Mouse (Mus musculus): Measurements from ENCODE around the gene Ltb4r1. TPM values are rescaled to one million over a fixed set of nuclear protein-coding genes. Genes with fewer than 3 reads are reported as not detected.
A peak's percentile ranks its signal among the peaks of the same experiment; 100 is the strongest.

Gene Ltb4r1
- polyA plus RNA-seq, 1 experiment: 6.5 TPM

- peak; percentile 49 for DNase-seq
- no peak overlapping the region for H3K4me3 ChIP-seq (replicated peaks; ENCODE audit: extremely low read depth, low read depth, low read length)
Observed at GRCm38 (mm10) chr14:55763166-55763565, 2.6 kb upstream of the Ltb4r1 start.

GRCm38 (mm10) chr14:55767519-55768414, 2.0 kb downstream of the Ltb4r1 start:
- WGBS: 13% methylated on average over 52 of the region's 52 CpGs
- peak; percentile 63 for DNase-seq
- Histone ChIP-seq H3K4me3 (replicated peaks; ENCODE audit: extremely low read depth, low read depth, low read length) (peak overlapping the region; percentile 15), H3K4me1 (ENCODE audit: control insufficient read depth, insufficient read depth, low read length) (peaks cover 7% of the 10 kb centered on the region; the same call in 1 of the 2 replicates)
- TF ChIP-seq POLR2A (IDR thresholded peaks at IDR 0.05; ENCODE audit: borderline replicate concordance, extremely low read depth, low read depth, low read length) (no peak), CTCF (IDR thresholded peaks at IDR 0.05; ENCODE audit: insufficient read depth, low read length) (0 out of 2 replicates have a peak, but pooled peaks have one; percentile 9)

More at GRCm38 (mm10) chr14:55763166-55763565, 2.6 kb upstream of the Ltb4r1 start:
- WGBS: 28% methylated on average over 7 of the region's 7 CpGs
- H3K4me1 ChIP-seq (ENCODE audit: control insufficient read depth, insufficient read depth, low read length): peaks cover 11% of the 10 kb centered on the region; the same call in 1 of the 2 replicates
- TF ChIP-seq CTCF (IDR thresholded peaks at IDR 0.05; ENCODE audit: insufficient read depth, low read length) (no peak), POLR2A (IDR thresholded peaks at IDR 0.05; ENCODE audit: borderline replicate concordance, extremely low read depth, low read depth, low read length) (no peak)

GRCm38 (mm10) chr14:55768555-55768954, 2.8 kb downstream of the Ltb4r1 start:
- DNase-seq: no peak
- Histone ChIP-seq H3K4me3 (replicated peaks; ENCODE audit: extremely low read depth, low read depth, low read length) (no peak overlapping the region), H3K4me1 (ENCODE audit: control insufficient read depth, insufficient read depth, low read length) (peaks cover 5% of the 10 kb centered on the region; the same call in 1 of the 2 replicates)
- 64% methylated on average over 6 of the region's 6 CpGs for WGBS
- TF ChIP-seq POLR2A (IDR thresholded peaks at IDR 0.05; ENCODE audit: borderline replicate concordance, extremely low read depth, low read depth, low read length): no peak
- no peak for TF ChIP-seq CTCF (IDR thresholded peaks at IDR 0.05; ENCODE audit: insufficient read depth, low read length)

- WGBS: 84% methylated on average over 16 of the region's 16 CpGs
Observed at GRCm38 (mm10) chr14:55769087-55769703, 3.4 kb downstream of the Ltb4r1 start.

GRCm38 (mm10) chr14:55776711-55777110, 10.9 kb downstream of the Ltb4r1 start:
- H3K4me1 ChIP-seq (ENCODE audit: control insufficient read depth, insufficient read depth, low read length): peaks cover 11% of the 10 kb centered on the region
- TF ChIP-seq CTCF (IDR thresholded peaks at IDR 0.05; ENCODE audit: insufficient read depth, low read length) (no peak), POLR2A (IDR thresholded peaks at IDR 0.05; ENCODE audit: borderline replicate concordance, extremely low read depth, low read depth, low read length) (no peak)
- H3K4me3 ChIP-seq (replicated peaks; ENCODE audit: extremely low read depth, low read depth, low read length): no peak overlapping the region
- WGBS: 39% methylated on average over 7 of the region's 7 CpGs
- no peak for DNase-seq

More at GRCm38 (mm10) chr14:55769087-55769703, 3.4 kb downstream of the Ltb4r1 start:
- no peak for TF ChIP-seq CTCF (IDR thresholded peaks at IDR 0.05; ENCODE audit: insufficient read depth, low read length)
- TF ChIP-seq POLR2A (IDR thresholded peaks at IDR 0.05; ENCODE audit: borderline replicate concordance, extremely low read depth, low read depth, low read length): no peak
- Histone ChIP-seq H3K4me3 (replicated peaks; ENCODE audit: extremely low read depth, low read depth, low read length) (no peak overlapping the region), H3K4me1 (ENCODE audit: control insufficient read depth, insufficient read depth, low read length) (peaks cover 5% of the 10 kb centered on the region; the same call in 1 of the 2 replicates)
- DNase-seq: no peak

- Histone ChIP-seq H3K4me3 (replicated peaks; ENCODE audit: extremely low read depth, low read depth, low read length) (no peak overlapping the region), H3K4me1 (ENCODE audit: control insufficient read depth, insufficient read depth, low read length) (peaks cover 14% of the 10 kb centered on the region)
- no peak for TF ChIP-seq POLR2A (IDR thresholded peaks at IDR 0.05; ENCODE audit: borderline replicate concordance, extremely low read depth, low read depth, low read length)
- no peak for TF ChIP-seq CTCF (IDR thresholded peaks at IDR 0.05; ENCODE audit: insufficient read depth, low read length)
- 20% methylated on average over 3 of the region's 3 CpGs for WGBS
- DNase-seq: no peak
Observed at GRCm38 (mm10) chr14:55777176-55777575, 11.4 kb downstream of the Ltb4r1 start.

GRCm38 (mm10) chr14:55777806-55778205, 12.0 kb downstream of the Ltb4r1 start:
- DNase-seq: no peak
- 81% methylated on average over 11 of the region's 11 CpGs for WGBS
- peaks cover 14% of the 10 kb centered on the region for H3K4me1 ChIP-seq (ENCODE audit: control insufficient read depth, insufficient read depth, low read length)
- TF ChIP-seq CTCF (IDR thresholded peaks at IDR 0.05; ENCODE audit: insufficient read depth, low read length) (no peak), POLR2A (IDR thresholded peaks at IDR 0.05; ENCODE audit: borderline replicate concordance, extremely low read depth, low read depth, low read length) (no peak)
- no peak overlapping the region for H3K4me3 ChIP-seq (replicated peaks; ENCODE audit: extremely low read depth, low read depth, low read length)

GRCm38 (mm10) chr14:55778686-55779085, 12.9 kb downstream of the Ltb4r1 start:
- no peak for TF ChIP-seq CTCF (IDR thresholded peaks at IDR 0.05; ENCODE audit: insufficient read depth, low read length)
- no peak for TF ChIP-seq POLR2A (IDR thresholded peaks at IDR 0.05; ENCODE audit: borderline replicate concordance, extremely low read depth, low read depth, low read length)
- no peak overlapping the region for H3K4me3 ChIP-seq (replicated peaks; ENCODE audit: extremely low read depth, low read depth, low read length)
- peaks cover 14% of the 10 kb centered on the region for H3K4me1 ChIP-seq (ENCODE audit: control insufficient read depth, insufficient read depth, low read length)
- 86% methylated on average over 15 of the region's 15 CpGs for WGBS
- DNase-seq: no peak

GRCm38 (mm10) chr14:55779656-55780055, 13.9 kb downstream of the Ltb4r1 start:
- no peak overlapping the region for H3K4me3 ChIP-seq (replicated peaks; ENCODE audit: extremely low read depth, low read depth, low read length)
- TF ChIP-seq POLR2A (IDR thresholded peaks at IDR 0.05; ENCODE audit: borderline replicate concordance, extremely low read depth, low read depth, low read length): no peak
- TF ChIP-seq CTCF (IDR thresholded peaks at IDR 0.05; ENCODE audit: insufficient read depth, low read length): no peak
- peak; percentile 2 for DNase-seq
- 58% methylated on average over 16 of the region's 16 CpGs for WGBS
- peaks cover 14% of the 10 kb centered on the region for H3K4me1 ChIP-seq (ENCODE audit: control insufficient read depth, insufficient read depth, low read length)

Measured in lung, adult 2 months (tissue).